Mouse (Mus musculus): ENCODE data around the gene Trappc13.

- TF ChIP-seq POLR2A (IDR thresholded peaks at IDR 0.05; ENCODE audit: borderline replicate concordance, control insufficient read depth, low read depth, low read length) (no peak), CTCF (IDR thresholded peaks at IDR 0.05; ENCODE audit: control insufficient read depth, insufficient read depth, low read length) (no peak)
Measured at GRCm38 (mm10) chr13:104172498-104172897, 5.8 kb downstream of the Trappc13 start.

All from bone marrow, adult 2 months (tissue).